Mouse (Mus musculus) testis, adult 2 months (tissue): ENCODE measurements around the gene Fam189a1. TPM values are rescaled to one million over a fixed set of nuclear protein-coding genes. Genes with fewer than 3 reads are reported as not detected.

Experiments
- H3K27ac ChIP-seq: fragments of 200-500 bp; 2 replicates; pipeline ENCODE4 v1.5.1; 2012; ENCODE audit warnings: low read depth, low read length; ENCODE audit not compliant: control insufficient read depth, insufficient read depth
- H3K27me3 ChIP-seq: fragments of 200-500 bp; 2 replicates; pipeline ENCODE4 v1.6.1; 2012; ENCODE audit warnings: mild to moderate bottlenecking, low read length, moderate library complexity; ENCODE audit not compliant: control insufficient read depth, insufficient read depth
- H3K36me3 ChIP-seq: fragments of 200-500 bp; 2 replicates; pipeline ENCODE4 v1.6.1; 2012; ENCODE audit warnings: mild to moderate bottlenecking, low read length; ENCODE audit not compliant: control insufficient read depth, insufficient read depth
- H3K4me1 ChIP-seq: fragments of 200-500 bp; 2 replicates; pipeline ENCODE4 v1.6.1; 2012; ENCODE audit warnings: low read length; ENCODE audit not compliant: control insufficient read depth, insufficient read depth
- H3K4me3 ChIP-seq: fragments of 200-500 bp; 2 replicates; pipeline ENCODE4 v1.5.1; 2012; ENCODE audit warnings: low read depth, mild to moderate bottlenecking, low read length, moderate library complexity, mixed read lengths; ENCODE audit not compliant: control insufficient read depth
- CTCF ChIP-seq: fragments of 200-500 bp; IDR thresholded peaks from 2 replicates; pipeline ENCODE4 v1.5.1; 2012; ENCODE audit warnings: low read depth, mild to moderate bottlenecking, inconsistent platforms, low read length, moderate library complexity; ENCODE audit not compliant: control insufficient read depth, insufficient read depth, insufficient replicate concordance
- POLR2A ChIP-seq: fragments of 200-500 bp; IDR thresholded peaks from 2 replicates; pipeline ENCODE4 v1.6.1; 2012; ENCODE audit warnings: low read depth, mild to moderate bottlenecking, inconsistent platforms, low read length, moderate library complexity; ENCODE audit not compliant: control insufficient read depth
- polyA plus RNA-seq: library from polyadenylated mRNA; depleted of rRNA; stranded (reverse); fragments of >200 nt; gene quantifications from 2 replicates; pipeline ENCODE4 v1.2.3, GENCODE M21; 2012

Gene Fam189a1
- polyA plus RNA-seq, 1 experiment, result 1.1 TPM

DNA sequence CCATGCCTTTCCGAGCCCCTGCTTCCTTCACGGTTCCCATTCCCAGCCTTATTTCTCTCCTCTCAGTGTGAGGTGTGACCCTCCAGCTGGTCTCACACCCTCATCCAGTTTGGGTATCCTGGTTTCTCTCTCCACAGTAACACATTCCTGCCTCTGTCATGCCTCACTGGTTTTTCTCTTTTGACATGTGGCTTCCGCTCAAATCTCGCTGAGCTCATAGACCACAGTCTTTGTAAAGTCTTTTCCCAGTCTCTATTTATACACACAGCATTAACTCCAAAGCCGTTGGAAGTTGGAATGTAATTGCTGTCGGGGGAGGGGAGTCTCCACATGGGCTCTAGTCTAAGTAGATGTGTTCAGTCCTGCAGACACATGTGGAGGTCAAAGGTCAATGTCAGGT, 145.2 kb downstream of the Fam189a1 start:
- Histone ChIP-seq H3K27ac (peak overlapping the region; percentile 16; the same call in 1 of the 2 replicates), H3K27me3 (no peaks in the 10 kb centered on the region), H3K36me3 (no peaks in the 10 kb centered on the region), H3K4me3 (no peak overlapping the region), H3K4me1 (peaks cover 14% of the 10 kb centered on the region)
- TF ChIP-seq POLR2A, result no peak
- TF ChIP-seq CTCF, result no peak

- H3K36me3 ChIP-seq, result no peaks in the 10 kb centered on the region
- H3K27ac ChIP-seq, result no peak overlapping the region
- H3K4me1 ChIP-seq, result peaks cover 14% of the 10 kb centered on the region
- no peak overlapping the region for H3K4me3 ChIP-seq
- TF ChIP-seq CTCF, result no peak
- TF ChIP-seq POLR2A, result no peak
- no peaks in the 10 kb centered on the region for H3K27me3 ChIP-seq
Observed at GRCm38 (mm10) chr7:65010275-65010674, 146.1 kb downstream of the Fam189a1 start.

- H3K4me3 ChIP-seq, result no peak overlapping the region
- H3K36me3 ChIP-seq, result no peaks in the 10 kb centered on the region
- TF ChIP-seq POLR2A, result no peak
- no peak for TF ChIP-seq CTCF
- H3K27ac ChIP-seq, result no peak overlapping the region
- peaks cover 5% of the 10 kb centered on the region for H3K4me1 ChIP-seq
- no peaks in the 10 kb centered on the region for H3K27me3 ChIP-seq
Observed at GRCm38 (mm10) chr7:65005731-65006130, 150.6 kb downstream of the Fam189a1 start.

GRCm38 (mm10) chr7:64999718-65000214, 156.6 kb downstream of the Fam189a1 start:
- Histone ChIP-seq H3K36me3 (no peaks in the 10 kb centered on the region), H3K27ac (no peak overlapping the region), H3K4me1 (no peaks in the 10 kb centered on the region), H3K27me3 (no peaks in the 10 kb centered on the region), H3K4me3 (no peak overlapping the region)
- TF ChIP-seq CTCF (no peak), POLR2A (no peak)

DNA sequence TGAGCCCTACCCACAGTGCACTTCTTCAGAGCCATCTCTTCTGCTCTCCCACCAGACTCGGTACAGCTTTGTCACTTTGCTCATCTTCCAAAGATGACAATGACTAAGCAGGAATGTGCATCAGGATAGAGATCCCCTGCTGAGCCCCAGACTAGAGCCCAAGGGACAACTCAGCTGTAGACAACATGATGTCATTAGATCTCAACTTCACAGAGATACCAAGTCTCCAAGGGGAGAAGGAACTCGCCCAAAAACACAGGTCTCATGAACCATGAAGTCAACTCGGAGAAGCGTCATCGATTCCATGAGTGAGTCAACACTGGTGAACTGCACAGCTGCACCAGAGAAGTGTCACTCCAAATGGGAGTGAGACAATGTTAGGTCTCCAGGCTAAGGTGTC, 158.6 kb downstream of the Fam189a1 start:
- H3K27me3 ChIP-seq, result no peaks in the 10 kb centered on the region
- no peak for TF ChIP-seq POLR2A
- TF ChIP-seq CTCF, result no peak
- no peaks in the 10 kb centered on the region for H3K36me3 ChIP-seq
- no peak overlapping the region for H3K4me3 ChIP-seq
- no peaks in the 10 kb centered on the region for H3K4me1 ChIP-seq
- no peak overlapping the region for H3K27ac ChIP-seq

DNA sequence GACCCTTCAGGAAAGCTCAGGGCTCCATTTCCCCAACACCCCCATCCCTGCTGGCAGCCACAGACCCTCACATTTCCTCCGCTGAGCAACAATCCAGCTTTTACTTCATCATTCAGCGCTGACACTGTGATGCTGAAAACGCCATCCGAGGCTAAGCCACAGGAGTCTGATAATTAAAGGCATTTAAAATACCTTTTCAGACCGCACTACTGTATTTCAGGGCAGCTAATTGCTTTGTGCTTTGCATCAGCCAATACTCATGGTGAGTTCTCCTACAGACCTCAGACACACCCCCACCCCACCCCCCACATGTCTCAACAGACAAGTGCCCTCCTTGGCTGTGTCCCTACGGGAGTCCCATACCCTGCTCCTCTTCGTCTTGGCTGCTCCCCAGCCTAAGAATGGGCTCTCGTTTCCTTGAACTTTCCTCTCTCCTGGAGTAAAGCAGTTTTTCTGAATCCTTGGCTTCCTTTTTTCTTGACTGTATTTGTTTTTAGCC, 160.4 kb downstream of the Fam189a1 start:
- Histone ChIP-seq H3K4me1 (no peaks in the 10 kb centered on the region; the same call in 1 of the 2 replicates), H3K27me3 (no peaks in the 10 kb centered on the region), H3K36me3 (no peaks in the 10 kb centered on the region), H3K27ac (no peak overlapping the region), H3K4me3 (no peak overlapping the region)
- TF ChIP-seq CTCF (no peak), POLR2A (no peak)

- Histone ChIP-seq H3K4me1 (no peaks in the 10 kb centered on the region; the same call in 1 of the 2 replicates), H3K27me3 (no peaks in the 10 kb centered on the region), H3K36me3 (no peaks in the 10 kb centered on the region), H3K27ac (no peak overlapping the region), H3K4me3 (no peak overlapping the region)
- no peak for TF ChIP-seq CTCF
- TF ChIP-seq POLR2A, result no peak
Observed at GRCm38 (mm10) chr7:64989406-64989805, 167.0 kb downstream of the Fam189a1 start.

DNA sequence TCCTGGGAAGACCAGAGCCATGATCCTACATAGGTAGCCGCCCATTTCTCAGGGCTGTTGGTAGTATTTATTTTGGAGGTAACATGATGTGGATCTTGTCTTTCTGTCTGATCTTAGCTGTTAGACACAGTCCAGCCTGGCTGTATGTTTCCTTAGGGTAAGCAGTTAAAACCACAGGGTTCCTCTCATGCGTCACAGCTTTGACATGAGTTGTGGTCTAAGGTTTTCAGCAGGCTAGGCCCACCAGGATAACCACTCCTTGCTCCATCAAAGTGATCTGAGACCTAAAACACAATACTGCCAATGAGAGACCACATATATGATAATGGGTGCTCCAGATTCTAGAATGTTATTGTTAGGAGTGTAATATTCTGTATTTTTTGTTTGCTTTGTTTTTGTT, 168.4 kb downstream of the Fam189a1 start:
- no peaks in the 10 kb centered on the region; the same call in 1 of the 2 replicates for H3K4me1 ChIP-seq

More for the DNA sequence above, 168.4 kb downstream of the Fam189a1 start:
- no peaks in the 10 kb centered on the region for H3K36me3 ChIP-seq
- no peak overlapping the region for H3K4me3 ChIP-seq
- TF ChIP-seq POLR2A (no peak), CTCF (no peak)
- H3K27me3 ChIP-seq, result no peaks in the 10 kb centered on the region
- H3K27ac ChIP-seq, result no peak overlapping the region
